Mouse (Mus musculus): Measurements from ENCODE around the gene Agr2. TPM values are rescaled to one million over a fixed set of nuclear protein-coding genes. Genes with fewer than 3 reads are reported as not detected.

The Agr2 gene
- polyA plus RNA-seq, 1 experiment from 2014 or later = not detected

DNA sequence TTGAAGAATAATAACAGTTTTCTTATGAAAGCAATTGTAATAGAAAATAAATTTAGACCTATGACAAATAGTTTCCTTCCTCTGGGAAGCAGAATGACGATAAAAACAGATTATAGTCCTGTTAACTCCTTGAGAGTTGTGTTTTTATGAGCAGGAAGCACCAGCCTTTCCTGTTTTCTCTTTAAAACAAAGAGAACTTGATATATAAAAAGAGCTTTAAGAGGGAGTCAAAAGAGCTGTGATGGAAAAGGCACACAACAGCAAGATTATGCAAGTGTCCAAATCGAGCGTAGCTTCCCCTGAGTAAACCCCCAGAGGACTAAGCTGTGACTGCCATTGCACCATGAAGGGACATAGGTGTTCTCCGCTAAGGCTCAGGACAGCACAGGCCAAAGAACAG is 39.7 kb downstream of the Agr2 start:
- Histone ChIP-seq H3K4me2 (ENCODE audit: low read length) (no peak overlapping the region), H3K27me3 (replicated peaks; ENCODE audit: control insufficient read depth, insufficient read depth, low read length) (no peaks in the 10 kb centered on the region), H3K9ac (ENCODE audit: low read depth, low read length) (no peak overlapping the region), H3K27ac (ENCODE audit: low read depth, low read length) (no peak overlapping the region), H3K4me1 (ENCODE audit: control insufficient read depth, insufficient read depth, low read depth, low read length) (peaks cover 3% of the 10 kb centered on the region; the same call in 1 of the 2 replicates), H3K36me3 (ENCODE audit: control insufficient read depth, insufficient read depth, low read length) (0 out of 2 replicates have a peak, but pooled peaks cover 6% of the 10 kb centered on the region), H3K4me3 (ENCODE audit: low read length) (no peak overlapping the region), H3K9me3 (ENCODE audit: control insufficient read depth, low read length) (no peaks in the 10 kb centered on the region)
- WGBS = 68% methylated on average over 4 of the region's 4 CpGs
- no peak for ATAC-seq

DNA sequence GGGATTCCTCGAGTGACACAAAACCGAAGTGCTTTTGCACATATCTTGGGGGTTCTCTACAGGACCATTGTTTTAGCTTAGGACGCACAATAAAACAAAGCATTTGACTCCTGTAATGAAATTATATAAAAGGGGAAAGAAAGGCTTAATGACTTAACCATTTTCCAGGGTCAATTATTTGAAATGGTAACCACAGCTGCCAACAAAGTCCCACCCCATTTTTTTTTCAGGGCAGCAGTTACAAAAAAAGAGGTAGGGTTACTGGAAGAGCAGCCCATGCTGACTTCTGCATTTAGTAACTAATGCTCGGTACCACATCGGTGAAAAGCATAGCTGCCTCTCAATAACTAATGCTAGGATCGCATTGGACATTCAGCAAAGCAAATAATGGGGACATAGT is 42.8 kb downstream of the Agr2 start:
- Histone ChIP-seq H3K9ac (ENCODE audit: low read depth, low read length) (no peak overlapping the region), H3K27me3 (replicated peaks; ENCODE audit: control insufficient read depth, insufficient read depth, low read length) (no peaks in the 10 kb centered on the region), H3K4me1 (ENCODE audit: control insufficient read depth, insufficient read depth, low read depth, low read length) (peaks cover 11% of the 10 kb centered on the region), H3K4me2 (ENCODE audit: low read length) (no peak overlapping the region), H3K36me3 (ENCODE audit: control insufficient read depth, insufficient read depth, low read length) (0 out of 2 replicates have a peak, but pooled peaks cover 6% of the 10 kb centered on the region), H3K9me3 (ENCODE audit: control insufficient read depth, low read length) (no peaks in the 10 kb centered on the region), H3K4me3 (ENCODE audit: low read length) (no peak overlapping the region), H3K27ac (ENCODE audit: low read depth, low read length) (no peak overlapping the region)
- ATAC-seq = no peak
- WGBS = 97% methylated on average over 6 of the region's 6 CpGs

DNA sequence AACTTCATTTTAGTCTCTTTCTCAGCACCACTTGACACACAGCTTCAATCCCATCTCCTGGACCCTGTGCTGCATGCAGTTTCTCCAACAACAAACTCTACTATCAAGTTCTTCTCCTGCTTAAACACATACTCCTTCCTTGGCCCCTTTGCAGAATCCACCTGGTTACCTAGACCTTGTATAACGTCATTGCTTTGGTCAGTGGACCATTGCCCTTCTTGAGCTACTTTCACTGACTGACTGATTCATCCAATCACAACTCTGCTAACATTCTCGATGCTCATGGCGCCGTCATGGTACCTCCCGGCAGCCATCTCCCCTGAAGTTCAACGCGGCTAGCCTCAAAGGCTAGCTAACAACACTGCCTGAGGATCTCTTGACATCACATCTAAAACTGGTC is 43.4 kb downstream of the Agr2 start:
- Histone ChIP-seq H3K27ac (ENCODE audit: low read depth, low read length) (no peak overlapping the region), H3K9ac (ENCODE audit: low read depth, low read length) (no peak overlapping the region), H3K36me3 (ENCODE audit: control insufficient read depth, insufficient read depth, low read length) (0 out of 2 replicates have a peak, but pooled peaks cover 6% of the 10 kb centered on the region), H3K4me1 (ENCODE audit: control insufficient read depth, insufficient read depth, low read depth, low read length) (peaks cover 11% of the 10 kb centered on the region), H3K9me3 (ENCODE audit: control insufficient read depth, low read length) (no peaks in the 10 kb centered on the region), H3K4me2 (ENCODE audit: low read length) (no peak overlapping the region), H3K4me3 (ENCODE audit: low read length) (no peak overlapping the region), H3K27me3 (replicated peaks; ENCODE audit: control insufficient read depth, insufficient read depth, low read length) (no peaks in the 10 kb centered on the region)
- 97% methylated on average over 7 of the region's 7 CpGs for WGBS
- ATAC-seq = no peak

DNA sequence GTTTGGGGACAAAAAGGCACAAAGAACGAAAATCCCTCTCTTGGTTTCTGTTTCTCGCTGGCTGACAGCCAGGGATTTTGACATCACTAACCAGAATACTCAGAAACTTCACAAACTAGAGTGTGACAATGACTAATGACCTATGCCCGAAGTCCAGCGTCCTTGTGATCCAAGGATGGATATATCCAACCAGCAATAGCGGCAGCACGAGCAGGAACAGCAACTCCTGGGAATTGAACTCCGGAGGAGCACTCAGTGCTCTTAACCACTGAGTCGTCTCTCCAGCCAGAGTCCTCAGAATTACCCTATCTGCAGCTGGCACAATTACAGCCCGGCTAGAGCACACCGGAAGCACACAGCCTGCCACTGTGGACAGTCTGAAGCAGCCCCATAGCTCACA is 44.1 kb downstream of the Agr2 start:
- no peak overlapping the region for H3K4me3 ChIP-seq (ENCODE audit: low read length)
- no peak for ATAC-seq
- no peak overlapping the region for H3K4me2 ChIP-seq (ENCODE audit: low read length)
- no peaks in the 10 kb centered on the region for H3K27me3 ChIP-seq (replicated peaks; ENCODE audit: control insufficient read depth, insufficient read depth, low read length)
- H3K4me1 ChIP-seq (ENCODE audit: control insufficient read depth, insufficient read depth, low read depth, low read length) = peaks cover 11% of the 10 kb centered on the region
- 87% methylated on average over 10 of the region's 10 CpGs for WGBS
- no peak overlapping the region for H3K27ac ChIP-seq (ENCODE audit: low read depth, low read length)
- H3K9ac ChIP-seq (ENCODE audit: low read depth, low read length) = no peak overlapping the region
- no peaks in the 10 kb centered on the region for H3K9me3 ChIP-seq (ENCODE audit: control insufficient read depth, low read length)
- 0 out of 2 replicates have a peak, but pooled peaks cover 6% of the 10 kb centered on the region for H3K36me3 ChIP-seq (ENCODE audit: control insufficient read depth, insufficient read depth, low read length)

DNA sequence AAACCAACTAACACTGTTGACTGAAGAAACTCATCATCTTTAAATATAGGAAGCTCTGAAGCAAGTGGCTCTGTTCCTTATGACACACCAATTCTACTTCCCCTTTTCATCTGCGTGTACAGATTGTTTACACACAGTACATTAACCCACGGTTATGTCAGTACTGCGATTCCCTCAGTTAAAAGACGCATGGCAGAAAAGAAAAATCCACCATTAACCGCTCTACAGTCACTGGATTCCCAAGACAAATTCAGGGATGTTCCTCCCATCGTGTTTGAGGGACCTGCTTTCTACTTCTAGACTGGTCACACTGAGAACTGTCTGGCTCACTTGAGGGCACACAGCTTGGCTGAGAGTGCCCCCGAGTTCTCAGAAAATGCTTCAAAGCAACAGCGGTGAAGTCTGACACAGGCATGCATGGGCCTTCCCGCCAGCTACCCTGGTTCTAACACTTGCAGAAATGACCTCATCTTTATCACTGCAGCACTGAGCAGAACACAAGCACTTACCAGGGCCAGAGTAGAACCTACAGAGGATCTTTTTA is 46.9 kb downstream of the Agr2 start:
- Histone ChIP-seq H3K4me2 (ENCODE audit: low read length) (peak overlapping the region; percentile 56), H3K9me3 (ENCODE audit: control insufficient read depth, low read length) (no peaks in the 10 kb centered on the region), H3K27ac (ENCODE audit: low read depth, low read length) (no peak overlapping the region), H3K36me3 (ENCODE audit: control insufficient read depth, insufficient read depth, low read length) (0 out of 2 replicates have a peak, but pooled peaks cover 6% of the 10 kb centered on the region), H3K27me3 (replicated peaks; ENCODE audit: control insufficient read depth, insufficient read depth, low read length) (no peaks in the 10 kb centered on the region), H3K4me3 (ENCODE audit: low read length) (peak overlapping the region; percentile 35), H3K9ac (ENCODE audit: low read depth, low read length) (no peak overlapping the region; the same call in 1 of the 2 replicates), H3K4me1 (ENCODE audit: control insufficient read depth, insufficient read depth, low read depth, low read length) (peaks cover 11% of the 10 kb centered on the region)
- WGBS = 60% methylated on average over 9 of the region's 9 CpGs
- ATAC-seq = no peak

DNA sequence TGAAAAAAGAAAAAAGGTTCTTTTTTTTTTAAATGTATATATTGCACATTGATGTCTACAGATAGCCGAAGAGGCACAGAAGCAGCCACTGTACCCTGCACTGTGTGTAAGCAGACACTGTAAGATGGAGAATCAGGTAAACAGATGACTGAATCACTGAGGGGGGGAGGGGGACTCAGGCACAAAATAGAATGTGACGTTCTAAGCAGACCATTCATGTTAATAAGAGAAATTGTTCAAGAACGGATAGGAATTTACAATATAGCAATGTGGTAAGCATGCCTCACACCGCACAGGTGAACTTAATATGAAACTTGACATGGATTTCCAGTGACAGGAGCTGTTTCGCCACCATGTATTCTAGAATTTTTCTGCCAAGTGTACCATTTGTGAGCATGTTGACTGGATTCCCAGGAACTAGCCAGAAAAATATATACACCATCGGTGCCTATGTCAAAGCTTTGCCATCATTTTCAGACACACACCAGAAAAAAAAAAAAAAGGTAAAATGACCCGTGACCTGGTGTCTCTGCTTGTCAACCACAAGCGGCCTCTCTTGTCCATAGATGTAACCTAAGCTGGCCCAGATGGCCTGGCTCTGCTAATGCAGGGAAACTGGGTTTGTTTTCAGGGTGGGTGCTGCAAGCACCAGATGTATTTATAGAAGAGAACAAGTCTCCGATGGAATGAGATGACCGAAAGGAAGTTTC is 48.0 kb downstream of the Agr2 start:
- H3K4me3 ChIP-seq (ENCODE audit: low read length) = peak overlapping the region; percentile 63
- no peak for ATAC-seq
- peak overlapping the region; percentile 82 for H3K9ac ChIP-seq (ENCODE audit: low read depth, low read length)
- H3K4me1 ChIP-seq (ENCODE audit: control insufficient read depth, insufficient read depth, low read depth, low read length) = peaks cover 11% of the 10 kb centered on the region
- H3K9me3 ChIP-seq (ENCODE audit: control insufficient read depth, low read length) = no peaks in the 10 kb centered on the region
- 39% methylated on average over 10 of the region's 10 CpGs for WGBS
- H3K4me2 ChIP-seq (ENCODE audit: low read length) = peak overlapping the region; percentile 56
- 0 out of 2 replicates have a peak, but pooled peaks cover 6% of the 10 kb centered on the region for H3K36me3 ChIP-seq (ENCODE audit: control insufficient read depth, insufficient read depth, low read length)
- H3K27ac ChIP-seq (ENCODE audit: low read depth, low read length) = peak overlapping the region; percentile 39; the same call in 1 of the 2 replicates
- H3K27me3 ChIP-seq (replicated peaks; ENCODE audit: control insufficient read depth, insufficient read depth, low read length) = no peaks in the 10 kb centered on the region

DNA sequence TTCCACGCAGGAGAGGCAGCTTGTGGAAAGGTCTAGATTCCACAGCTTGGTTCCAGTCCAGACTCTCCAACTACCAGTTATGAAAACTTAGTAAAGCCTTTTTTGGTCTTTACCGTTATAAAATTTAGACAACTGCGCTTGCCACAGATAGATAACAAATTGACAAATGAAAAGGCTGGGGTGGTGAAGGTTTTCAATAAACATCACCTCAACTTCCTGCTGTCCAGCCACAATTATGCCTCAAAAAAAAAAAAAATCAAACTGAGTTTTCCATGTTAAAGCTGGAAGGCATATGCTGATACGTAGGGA is 48.5 kb downstream of the Agr2 start:
- Histone ChIP-seq H3K4me1 (ENCODE audit: control insufficient read depth, insufficient read depth, low read depth, low read length) (peaks cover 11% of the 10 kb centered on the region), H3K27ac (ENCODE audit: low read depth, low read length) (no peak overlapping the region; the same call in 1 of the 2 replicates), H3K36me3 (ENCODE audit: control insufficient read depth, insufficient read depth, low read length) (0 out of 2 replicates have a peak, but pooled peaks cover 2% of the 10 kb centered on the region), H3K4me3 (ENCODE audit: low read length) (peak overlapping the region; percentile 63), H3K27me3 (replicated peaks; ENCODE audit: control insufficient read depth, insufficient read depth, low read length) (no peaks in the 10 kb centered on the region), H3K4me2 (ENCODE audit: low read length) (peak overlapping the region; percentile 56), H3K9me3 (ENCODE audit: control insufficient read depth, low read length) (no peaks in the 10 kb centered on the region), H3K9ac (ENCODE audit: low read depth, low read length) (peak overlapping the region; percentile 82)
- ATAC-seq = no peak
- 26% methylated on average over 4 of the region's 4 CpGs for WGBS

DNA sequence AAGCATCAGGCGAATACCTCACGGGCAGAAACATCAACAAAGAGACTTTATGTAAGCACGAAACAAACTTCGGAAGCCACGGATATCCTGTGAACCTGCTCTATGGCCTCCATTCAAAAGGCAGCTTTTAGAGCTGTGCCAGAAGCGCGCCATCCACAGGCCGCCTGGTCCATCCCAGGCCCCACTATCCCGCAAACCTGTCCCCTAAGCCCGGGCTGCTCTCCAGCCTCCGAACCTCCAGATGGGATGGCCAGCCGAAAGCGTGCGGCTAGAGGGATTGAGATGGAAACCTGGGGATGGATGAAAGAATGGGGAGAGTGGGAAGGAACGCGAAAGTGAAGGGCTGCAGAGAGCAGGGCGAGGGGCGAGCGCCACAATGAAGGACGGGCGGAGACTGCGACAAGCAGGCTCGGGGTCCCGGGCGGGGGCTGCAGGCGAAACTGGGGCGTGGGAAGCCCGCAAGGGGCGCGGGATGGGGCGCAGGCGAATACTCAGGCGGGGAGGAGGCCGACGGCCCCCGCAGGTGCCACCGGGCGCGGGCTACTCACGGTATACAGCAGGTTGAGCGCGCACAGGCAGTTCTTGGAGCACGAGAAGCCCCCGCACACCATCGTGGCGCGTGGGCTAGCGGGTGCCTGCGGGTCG is 49.1 kb downstream of the Agr2 start:
- no peaks in the 10 kb centered on the region for H3K9me3 ChIP-seq (ENCODE audit: control insufficient read depth, low read length)
- H3K27ac ChIP-seq (ENCODE audit: low read depth, low read length) = peak overlapping the region; percentile 88
- peak overlapping the region; percentile 63 for H3K4me3 ChIP-seq (ENCODE audit: low read length)
- under 1% methylated on average over 45 of the region's 50 CpGs for WGBS
- peak overlapping the region; percentile 82 for H3K9ac ChIP-seq (ENCODE audit: low read depth, low read length)
- peak overlapping the region; percentile 56 for H3K4me2 ChIP-seq (ENCODE audit: low read length)
- ATAC-seq = peak; percentile 87
- H3K27me3 ChIP-seq (replicated peaks; ENCODE audit: control insufficient read depth, insufficient read depth, low read length) = no peaks in the 10 kb centered on the region
- no peaks in the 10 kb centered on the region for H3K36me3 ChIP-seq (ENCODE audit: control insufficient read depth, insufficient read depth, low read length)
- peaks cover 10% of the 10 kb centered on the region for H3K4me1 ChIP-seq (ENCODE audit: control insufficient read depth, insufficient read depth, low read depth, low read length)

DNA sequence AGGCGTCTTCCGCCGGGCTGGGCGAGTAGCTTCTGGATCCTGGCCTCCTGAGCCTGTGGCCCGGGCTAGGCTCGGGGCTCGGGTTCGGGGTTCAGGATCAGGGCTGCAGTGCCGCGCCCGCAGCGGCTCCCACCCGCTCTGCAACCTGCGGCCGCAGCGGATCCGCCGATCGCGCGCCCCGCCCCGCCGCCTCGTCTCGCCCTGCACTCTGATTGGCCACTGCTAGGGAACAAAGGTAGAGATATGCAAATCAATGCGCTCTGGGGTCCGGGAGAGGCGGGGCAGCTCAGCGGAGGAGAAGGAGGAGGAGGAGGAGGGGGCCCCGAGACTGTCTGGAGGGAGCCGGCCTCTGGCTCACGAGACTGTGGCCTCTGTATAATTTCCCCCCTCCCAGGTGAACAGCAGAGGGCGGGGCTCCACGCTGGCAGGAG is 49.7 kb downstream of the Agr2 start, which contains the start of gene Tspan13:
Gene Tspan13, minus strand, starts transcription at position 153 of the 431 bp plus-strand sequence.
- Histone ChIP-seq H3K4me3 (ENCODE audit: low read length) (peak within 1 kb of the TSS; percentile 63), H3K9me3 (ENCODE audit: control insufficient read depth, low read length) (no peaks in the 10 kb centered on the region), H3K4me1 (ENCODE audit: control insufficient read depth, insufficient read depth, low read depth, low read length) (peaks cover 8% of the 10 kb centered on the region), H3K4me2 (ENCODE audit: low read length) (peak within 1 kb of the TSS; percentile 56), H3K9ac (ENCODE audit: low read depth, low read length) (peak within 1 kb of the TSS; percentile 82), H3K36me3 (ENCODE audit: control insufficient read depth, insufficient read depth, low read length) (no peaks in the 10 kb centered on the region), H3K27me3 (replicated peaks; ENCODE audit: control insufficient read depth, insufficient read depth, low read length) (no peaks in the 10 kb centered on the region), H3K27ac (ENCODE audit: low read depth, low read length) (peak within 1 kb of the TSS; percentile 88)
- peak; percentile 98 for ATAC-seq
- WGBS = 0% methylated on average over 35 of the region's 35 CpGs
